Mouse (Mus musculus): ENCODE data around the gene 9330182O14Rik.
A peak's percentile ranks its signal among the peaks of the same experiment; 100 is the strongest.

The 9330182O14Rik gene

DNA sequence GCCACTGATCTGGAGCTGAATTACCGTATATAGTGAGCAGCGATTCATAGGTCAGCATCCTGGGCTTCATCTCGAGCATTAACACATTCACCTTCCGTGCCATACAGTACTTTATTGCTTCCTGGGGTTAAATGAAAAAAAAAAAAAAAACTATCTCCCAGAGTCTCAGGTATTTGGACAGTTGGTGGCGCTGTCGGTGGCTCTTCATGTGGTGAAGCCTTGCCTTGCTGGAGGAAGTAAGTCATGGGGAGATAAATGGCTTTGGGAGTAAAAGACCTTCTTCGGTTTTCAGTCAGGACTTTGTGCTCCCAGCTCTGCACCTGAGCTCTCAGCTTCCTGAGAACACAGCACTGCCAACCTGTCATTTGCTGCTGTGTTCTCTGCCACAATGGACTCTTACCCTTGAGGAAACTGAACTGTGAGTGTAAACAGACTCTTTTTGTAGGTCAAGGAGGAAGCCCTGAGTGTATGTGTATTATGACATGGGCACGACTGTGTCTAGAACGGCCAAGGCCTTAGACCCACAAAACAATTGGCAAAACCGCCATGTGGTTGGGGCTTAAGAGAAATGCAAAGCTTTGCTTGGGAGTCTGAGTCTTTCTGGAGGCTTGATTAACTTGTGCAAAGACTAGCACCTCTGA is at the start of gene 9330182O14Rik:
Gene 9330182O14Rik (plus strand): TSS at position 214 of the 641 bp plus-strand sequence.
- no peak for DNase-seq (ENCODE audit: low read depth)

DNA sequence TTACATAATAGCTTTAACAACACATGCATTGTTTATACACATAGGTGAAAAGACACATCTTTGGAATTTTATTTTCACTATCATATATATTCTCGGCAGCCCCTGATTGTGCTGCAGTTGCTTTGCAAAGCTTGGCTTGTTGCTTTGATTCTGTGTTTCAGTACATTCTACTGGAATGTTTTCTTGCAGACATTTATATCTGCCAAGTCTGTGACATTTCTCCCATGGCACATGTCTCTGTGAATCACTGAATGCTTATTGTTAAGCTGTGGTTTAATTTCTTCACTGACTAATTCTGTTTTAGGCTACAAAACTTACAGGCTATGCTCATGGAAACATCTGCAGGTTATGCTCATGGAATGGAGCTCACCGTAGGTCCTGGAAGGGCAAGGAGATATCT is 30.9 kb upstream of the 9330182O14Rik start:
- no peak for DNase-seq (ENCODE audit: low read depth)

DNA sequence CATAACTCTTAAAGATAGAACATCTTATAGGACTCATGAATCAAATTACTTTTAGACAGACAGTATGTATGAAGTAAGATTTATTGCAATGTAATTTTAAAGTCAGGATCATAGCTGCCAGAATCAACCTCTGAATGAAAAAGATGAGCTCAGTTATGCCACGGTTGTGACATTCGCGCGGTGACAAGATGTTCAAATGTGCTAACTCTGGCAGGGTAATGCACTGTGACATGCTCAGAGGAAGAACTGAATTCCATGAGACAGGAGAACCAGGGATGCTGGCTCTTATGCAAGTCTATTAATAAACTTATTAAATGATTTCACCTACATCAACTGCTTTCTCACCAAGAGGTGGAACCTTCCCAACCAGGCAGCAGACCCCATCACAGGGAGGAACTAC is 28.5 kb upstream of the 9330182O14Rik start:
- DNase-seq (ENCODE audit: low read depth): no peak

DNA sequence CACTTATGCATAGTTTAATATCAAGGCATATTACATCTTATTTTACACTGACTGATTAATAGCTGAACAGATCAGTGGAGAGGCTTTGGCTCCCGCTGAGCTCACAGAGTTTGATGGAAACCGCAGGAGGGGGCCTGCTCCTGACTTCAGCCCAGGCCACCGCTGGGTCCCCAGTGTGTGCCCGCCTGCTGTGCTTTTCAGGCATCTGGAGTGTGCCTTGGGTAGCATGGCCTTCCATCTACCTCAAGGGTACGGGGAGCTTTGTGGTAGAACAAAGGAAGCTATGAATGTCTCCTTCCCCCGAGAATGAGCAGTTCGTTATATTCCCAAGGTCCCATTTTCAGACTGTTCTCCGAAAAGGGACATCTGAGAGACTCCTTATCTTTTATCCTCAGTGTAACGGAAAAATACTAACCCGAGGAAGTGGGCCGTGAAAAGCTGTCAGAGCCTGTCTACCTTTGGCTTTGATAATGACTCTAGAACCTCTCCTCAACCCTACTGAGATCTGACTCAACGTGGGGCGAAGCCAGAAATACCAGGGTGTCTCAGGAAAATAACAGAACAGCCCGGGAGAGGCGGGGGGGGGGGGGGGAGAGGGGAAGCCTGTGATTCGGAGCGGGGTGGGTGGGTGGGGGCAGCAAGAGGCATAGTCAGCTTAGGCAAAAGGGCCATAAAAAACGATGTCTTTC is 20.1 kb upstream of the 9330182O14Rik start:
- DNase-seq (ENCODE audit: low read depth): no peak

DNA sequence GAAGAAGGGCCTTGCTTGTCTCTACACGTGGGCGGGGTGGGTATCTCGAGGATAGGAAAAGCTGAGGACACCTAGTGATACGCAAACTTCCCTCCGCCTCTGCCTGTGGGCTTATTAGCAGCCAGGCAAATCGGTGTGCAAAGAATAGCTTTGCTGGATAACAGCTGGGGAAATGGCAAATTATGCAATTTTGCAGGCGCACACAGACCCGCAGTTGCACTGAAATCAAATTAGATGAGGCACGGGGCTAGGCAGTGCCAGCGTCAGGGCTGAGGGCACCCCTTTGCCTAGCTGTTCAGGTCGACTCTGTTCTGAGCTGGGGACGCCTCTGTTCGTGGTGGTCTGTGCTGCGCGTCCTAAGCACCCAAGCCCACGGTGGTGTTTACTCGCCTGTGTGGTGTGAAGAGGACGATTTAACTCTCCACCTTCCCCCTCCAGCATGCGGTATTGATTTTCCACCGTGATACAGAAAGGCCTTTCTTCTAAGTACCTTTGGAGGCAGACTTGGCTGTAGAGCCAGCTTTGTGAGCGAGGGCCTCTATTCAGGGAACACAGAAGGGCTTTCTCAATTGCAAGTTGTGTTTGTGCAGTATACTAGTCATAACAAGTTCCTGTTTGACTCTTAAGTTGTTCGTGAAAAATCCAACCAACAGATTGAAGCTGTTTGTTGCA is 19.4 kb upstream of the 9330182O14Rik start:
- no peak for DNase-seq (ENCODE audit: low read depth)

DNA sequence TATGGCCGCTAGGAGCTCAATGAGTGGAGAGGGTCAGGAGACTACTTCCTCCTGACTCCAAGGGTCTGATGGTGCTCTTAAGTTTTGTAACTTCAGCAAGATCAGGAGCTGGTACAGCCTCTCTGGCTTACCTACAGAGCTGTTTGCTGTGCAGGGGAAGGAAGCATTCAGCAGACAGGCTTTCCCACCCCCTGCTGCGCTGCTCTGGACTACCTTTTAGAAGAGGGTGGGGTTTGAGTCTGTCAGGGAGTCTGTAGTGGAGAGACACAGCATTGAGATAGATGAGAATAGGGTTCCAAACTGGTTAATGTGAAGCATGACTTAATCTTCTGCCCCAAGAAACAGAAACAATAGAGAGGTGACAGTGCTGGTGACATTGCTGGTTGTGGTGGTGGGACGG is 17.8 kb upstream of the 9330182O14Rik start:
- no peak for DNase-seq (ENCODE audit: low read depth)

DNA sequence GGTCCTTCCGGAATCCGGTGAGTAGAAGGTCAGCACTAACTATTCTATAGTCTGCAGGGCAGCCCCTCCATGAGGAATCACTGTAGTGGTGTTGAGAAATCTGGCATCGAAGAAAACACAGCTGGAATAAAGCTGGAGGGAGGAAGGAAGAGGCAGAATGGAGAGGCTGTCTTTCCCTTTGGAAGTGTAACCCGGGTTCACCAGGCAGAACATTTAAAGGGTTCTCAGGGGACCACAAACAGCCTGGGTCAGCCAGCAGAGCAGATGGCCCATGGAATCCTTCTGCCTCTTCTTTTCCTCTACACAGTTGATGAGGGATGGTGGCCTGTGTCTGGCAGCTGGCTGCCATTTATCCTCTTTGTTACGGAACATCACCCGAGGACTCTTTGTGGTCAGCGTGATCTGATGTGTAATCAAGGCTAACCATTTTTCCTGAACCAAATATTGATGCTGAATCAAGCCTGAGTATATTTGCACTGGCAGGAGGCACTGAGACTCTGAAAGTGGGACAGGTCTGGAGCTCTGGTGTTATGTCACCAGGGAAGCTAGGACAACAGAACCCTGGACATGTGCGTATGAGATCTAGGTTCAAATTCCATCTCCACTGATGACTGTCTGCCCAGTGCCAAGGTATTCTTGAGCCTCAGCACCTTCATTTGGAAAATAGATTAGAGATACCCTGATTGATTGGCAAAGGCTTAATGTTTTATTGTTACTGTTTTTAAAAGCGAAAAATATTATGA is 9.8 kb upstream of the 9330182O14Rik start:
- no peak for DNase-seq (ENCODE audit: low read depth)

DNA sequence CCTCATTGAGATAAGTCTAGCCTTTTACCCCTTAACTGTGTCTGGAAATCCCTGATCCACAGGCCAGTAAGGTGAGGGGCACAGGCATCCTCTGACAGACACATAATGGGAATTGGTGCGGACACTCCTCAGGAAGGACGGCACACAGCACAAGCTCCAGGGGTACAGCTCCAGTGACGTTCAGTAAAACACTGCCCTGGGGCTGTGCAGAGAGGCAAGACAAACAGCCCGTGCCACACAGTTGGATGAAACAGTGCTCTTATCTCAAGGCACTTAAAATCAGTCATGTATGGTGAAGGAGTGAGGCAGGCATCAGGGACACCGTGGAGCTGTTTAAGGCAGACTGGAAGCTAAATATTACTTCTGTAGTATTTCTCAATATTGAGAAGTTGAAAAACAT is 4.7 kb upstream of the 9330182O14Rik start:
- no peak for DNase-seq (ENCODE audit: low read depth)

DNA sequence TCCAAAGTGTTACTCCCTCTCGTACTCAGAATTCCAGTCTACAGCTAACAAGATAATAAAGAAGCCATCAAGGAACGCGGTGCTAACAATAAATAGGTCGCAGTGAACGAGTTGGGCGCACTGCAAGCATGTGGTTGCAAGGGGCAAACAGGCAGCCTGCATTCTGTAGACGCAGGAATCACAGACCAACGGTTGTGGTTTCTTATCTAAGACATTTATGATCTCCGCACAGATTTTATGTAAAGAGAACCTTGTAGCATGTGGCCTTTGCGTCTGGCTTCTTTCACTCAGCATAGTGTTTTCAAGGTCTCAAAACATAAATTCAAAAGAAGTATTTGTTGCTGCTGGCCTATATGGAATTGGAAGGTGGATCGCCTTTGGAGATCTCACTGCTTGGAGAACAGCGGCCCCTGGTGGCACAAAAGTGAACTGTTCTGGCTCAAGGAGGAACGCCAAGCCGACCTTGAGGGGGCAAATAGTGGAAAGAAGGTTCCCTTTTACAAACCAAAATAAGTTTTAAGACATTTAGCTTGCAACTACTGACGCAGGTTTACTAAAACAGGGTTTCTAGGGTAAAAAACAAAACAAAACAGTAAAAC is 3.2 kb upstream of the 9330182O14Rik start:
- peak; percentile 27 for DNase-seq (ENCODE audit: low read depth)

DNA sequence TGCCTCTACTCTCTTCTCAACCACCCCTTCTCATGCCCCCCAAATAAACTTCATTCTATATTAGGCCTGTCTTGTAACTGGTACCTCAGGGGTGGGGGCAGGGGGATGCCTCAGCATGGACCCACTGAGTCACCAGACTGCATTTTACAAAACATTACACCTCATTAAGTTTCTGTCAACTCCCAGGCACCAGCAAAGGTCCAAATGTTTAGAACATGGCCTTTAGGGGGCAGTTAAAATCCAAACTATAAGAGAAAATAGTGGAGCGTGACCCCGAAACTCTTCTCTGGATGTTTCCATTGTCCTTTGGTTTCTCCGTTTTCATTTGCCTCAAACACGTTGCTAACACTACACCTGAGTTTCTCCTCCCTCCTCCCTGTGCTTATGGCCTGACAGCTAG is 1.8 kb upstream of the 9330182O14Rik start:
- DNase-seq (ENCODE audit: low read depth): no peak

DNA sequence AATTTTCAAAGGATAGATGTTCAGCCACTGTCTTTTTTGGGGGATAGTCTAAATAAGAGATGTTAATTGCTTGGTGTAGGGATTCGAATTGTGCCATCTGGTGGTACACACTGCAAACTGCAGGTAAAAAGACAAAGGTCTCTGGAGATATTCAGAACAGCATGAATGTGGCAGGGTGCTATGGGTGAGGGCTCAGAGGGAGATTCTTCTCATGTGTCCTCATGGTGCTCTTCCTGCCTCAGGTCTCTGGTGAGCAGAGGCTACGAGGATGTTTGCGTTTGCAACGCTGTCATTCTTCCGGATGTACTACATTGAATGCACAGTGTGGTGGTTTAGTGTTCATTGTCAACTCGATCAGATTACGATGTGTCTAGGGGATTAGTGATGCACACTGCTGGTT is 10.1 kb downstream of the 9330182O14Rik start:
- peak; percentile 9 for DNase-seq (ENCODE audit: low read depth)

DNA sequence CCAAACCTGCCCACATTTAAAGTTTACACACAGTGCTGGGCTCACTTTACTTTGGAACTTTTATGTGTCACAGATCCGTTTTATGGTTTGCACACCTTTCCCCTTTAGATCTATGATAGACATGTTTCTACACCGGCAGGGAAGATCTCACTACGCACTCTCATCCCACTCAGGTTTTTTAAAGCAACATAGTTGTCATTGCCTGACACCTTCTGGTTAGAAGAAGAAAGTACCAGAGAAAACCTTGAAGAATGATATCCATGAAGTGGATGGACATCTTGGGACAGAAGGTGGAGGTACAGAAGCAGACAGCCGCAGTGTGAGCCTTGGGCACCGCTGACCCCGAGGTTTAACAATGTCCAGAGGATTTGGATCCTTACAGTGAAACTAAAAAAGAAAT is 23.5 kb downstream of the 9330182O14Rik start:
- no peak for DNase-seq (ENCODE audit: low read depth)

DNA sequence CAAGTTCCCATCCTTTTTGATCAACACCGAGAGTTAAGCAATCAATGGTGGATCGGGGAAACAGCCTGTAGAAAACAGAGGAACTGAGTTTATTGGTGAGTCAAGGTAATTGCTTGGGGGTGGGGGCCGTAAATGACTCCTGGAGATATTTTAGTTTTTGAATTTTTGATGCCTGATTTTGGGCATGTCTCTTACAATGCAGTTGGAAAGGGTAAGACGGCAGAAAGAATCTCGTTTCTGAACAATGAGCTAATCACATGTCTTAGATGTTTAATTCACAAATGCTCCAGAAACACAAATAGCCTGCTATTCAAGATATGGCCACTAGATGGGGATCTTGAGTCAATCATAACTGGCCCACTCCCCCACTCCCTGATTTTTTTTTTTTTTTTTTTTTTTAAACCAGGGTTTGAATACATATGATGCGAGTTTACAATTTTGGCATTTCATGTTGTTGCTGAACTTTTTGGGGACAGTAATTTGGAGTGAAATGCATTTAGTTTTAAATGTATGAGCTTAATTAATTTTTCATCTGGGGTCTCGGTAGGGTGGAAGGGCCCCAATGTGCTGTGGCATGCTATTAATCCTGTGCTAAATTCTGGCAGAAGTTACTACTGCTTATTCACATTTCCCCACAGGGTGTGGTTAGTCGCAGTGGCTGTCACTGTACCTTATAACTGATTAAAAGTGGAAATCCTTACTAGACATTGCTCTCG is 32.6 kb downstream of the 9330182O14Rik start:
- peak; percentile 11 for DNase-seq (ENCODE audit: low read depth)

DNA sequence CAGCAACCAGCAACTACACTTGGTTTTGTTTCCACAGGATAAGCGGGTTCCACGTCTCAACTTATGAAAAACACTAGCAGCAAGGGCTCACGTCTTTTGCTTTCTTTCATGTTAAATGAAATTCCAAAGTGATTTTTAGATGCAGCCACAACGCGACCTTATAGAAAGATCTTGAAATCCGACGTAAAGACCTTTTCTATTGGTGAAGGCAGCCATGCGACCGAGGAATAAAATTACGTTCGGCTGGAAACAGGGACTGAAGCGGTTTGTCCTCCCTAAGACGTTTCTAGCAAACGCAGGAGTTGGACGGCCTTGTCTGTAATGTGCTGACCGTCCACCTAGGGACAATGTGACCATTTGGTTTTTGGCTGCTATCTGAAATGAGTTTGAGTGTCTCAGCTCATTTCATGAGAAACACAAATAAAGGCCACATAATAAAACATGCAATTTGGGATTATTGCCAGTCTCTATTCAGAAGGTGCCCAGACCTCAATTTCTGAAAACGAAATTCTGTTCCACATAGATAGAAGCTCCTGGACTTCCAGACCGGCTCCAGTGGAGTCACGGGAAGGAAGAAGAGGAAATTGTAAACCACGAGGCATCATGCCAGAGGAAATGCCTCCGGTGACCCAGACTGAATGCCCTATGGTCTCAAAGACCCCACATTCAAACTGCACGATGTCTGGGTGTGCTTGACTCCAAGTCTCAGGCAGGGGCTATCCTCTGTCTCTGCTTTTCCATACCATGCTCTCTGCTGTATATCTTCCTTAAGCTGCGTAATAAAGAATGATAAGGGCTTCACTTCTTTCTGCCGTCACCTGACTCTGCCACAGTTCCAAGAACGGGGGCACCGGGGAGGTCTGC is 33.3 kb downstream of the 9330182O14Rik start:
- DNase-seq (ENCODE audit: low read depth): no peak

DNA sequence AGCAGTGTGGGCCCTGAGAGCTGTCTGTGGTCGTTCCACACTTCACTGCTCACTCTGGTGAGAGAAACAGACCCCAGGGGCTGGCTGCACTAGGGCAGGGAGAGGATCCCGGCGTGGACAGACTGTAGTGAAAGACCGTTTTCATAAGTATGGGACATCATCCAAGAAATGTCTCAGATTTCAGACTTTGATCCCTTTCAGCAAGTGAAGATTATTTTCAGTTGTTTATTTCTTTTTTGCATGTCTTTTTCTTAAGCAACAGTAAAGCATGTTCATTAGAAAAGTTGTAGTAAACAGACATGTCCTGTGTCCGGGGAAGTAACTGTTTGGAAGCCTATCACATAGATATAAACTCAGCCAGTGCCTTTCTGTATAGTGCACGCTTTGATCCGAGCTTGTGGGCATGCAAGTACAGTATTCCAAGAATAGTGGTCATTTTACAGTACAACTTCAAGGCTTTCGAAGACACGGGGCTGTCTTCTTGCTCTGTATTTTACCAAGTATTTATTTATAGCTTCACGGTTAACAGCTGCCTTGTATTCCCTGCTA is 34.0 kb downstream of the 9330182O14Rik start:
- DNase-seq (ENCODE audit: low read depth): no peak

DNA sequence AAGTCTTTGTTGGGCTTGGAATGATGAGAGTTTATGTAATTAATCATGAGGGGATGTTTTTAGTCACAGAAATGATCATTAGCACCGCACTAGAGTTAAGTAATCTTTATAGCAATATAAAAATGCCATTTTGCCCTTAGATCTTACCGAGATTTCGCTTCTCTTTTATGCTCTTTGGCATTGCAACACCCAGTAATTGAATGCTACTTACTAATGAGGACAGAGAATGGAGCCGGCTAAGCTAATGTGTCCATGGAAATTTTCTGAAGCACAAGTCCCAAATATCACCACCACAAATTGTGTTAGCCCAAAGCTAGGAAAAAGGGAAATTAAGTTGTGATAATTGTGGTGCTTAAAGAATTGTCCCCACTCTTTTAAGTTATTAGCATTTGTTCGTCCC is 34.9 kb downstream of the 9330182O14Rik start:
- no peak for DNase-seq (ENCODE audit: low read depth)

DNA sequence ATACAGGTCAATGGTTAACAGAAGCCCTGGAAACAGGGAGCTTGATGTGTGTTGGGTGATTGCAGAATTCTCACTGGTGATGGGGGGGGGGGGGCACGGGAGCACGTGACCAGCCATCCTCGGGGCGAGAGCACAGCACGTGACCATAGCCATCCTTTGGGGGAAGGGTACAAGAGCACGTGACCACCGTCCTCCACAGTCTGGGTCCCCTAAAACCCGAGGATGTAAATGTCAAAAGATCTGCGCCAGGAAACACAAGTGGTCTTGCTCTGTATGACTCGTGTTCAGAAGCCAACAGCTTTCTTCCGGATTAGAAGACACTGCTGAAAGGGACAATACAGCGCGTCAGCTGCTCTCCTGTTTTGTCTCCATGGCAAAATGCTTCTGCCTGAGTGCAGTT is 35.5 kb downstream of the 9330182O14Rik start:
- no peak for DNase-seq (ENCODE audit: low read depth)

DNA sequence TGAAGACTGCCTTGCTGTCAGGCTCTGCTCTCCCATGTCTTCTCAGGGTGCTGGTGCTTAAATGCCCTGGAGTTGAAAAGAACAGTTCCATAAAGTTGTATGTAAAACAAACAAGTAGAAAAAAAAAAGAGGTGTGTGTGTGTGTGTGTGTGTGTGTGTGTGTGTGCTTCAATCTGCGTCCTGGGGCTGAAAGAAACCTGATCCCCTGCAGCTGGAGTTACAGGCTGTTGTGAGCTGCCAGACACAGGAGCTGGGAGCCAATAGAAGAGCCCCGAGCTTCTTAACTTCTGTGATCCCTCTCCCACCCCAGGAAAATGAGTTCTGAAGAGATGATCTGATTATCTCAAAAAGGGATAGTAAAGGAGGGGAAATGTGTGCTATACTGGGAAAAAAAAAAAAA is 45.3 kb downstream of the 9330182O14Rik start:
- no peak for DNase-seq (ENCODE audit: low read depth)

DNA sequence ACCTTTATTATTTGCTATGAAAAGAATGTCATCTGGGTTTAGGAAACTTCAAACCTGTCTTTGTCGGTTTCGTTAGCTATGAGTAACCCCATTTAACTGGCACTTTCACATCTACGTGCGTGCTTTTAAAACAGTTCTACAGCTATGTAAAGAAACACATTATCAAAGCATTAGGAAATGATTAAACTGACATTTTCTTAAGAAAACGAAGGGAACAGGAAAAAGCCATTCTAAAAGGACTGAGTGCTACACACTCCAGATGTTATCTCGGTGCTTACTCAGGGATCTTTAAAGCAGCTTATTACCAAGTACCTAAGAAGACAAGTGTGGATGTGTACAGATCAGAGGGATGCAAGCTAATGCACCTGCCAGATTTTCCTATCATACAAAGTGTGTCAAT is 52.9 kb downstream of the 9330182O14Rik start:
- DNase-seq (ENCODE audit: low read depth): no peak

Measured in c-Kit-positive CD71-positive TER-119-negative erythroid progenitor cells, embryonic 14.5 days (primary cell).